Mouse (Mus musculus) right cerebral cortex, postnatal 36 days (tissue): ENCODE results near the gene Ddb1.

Experiments
- DNase-seq, 2 experiments: peaks; one replicate each; pipeline ENCODE4 v3.0.0; 2022; ENCODE audit warnings: low spot score in 2 of 2, mixed read lengths in 1 of 2

Ddb1 gene

DNA sequence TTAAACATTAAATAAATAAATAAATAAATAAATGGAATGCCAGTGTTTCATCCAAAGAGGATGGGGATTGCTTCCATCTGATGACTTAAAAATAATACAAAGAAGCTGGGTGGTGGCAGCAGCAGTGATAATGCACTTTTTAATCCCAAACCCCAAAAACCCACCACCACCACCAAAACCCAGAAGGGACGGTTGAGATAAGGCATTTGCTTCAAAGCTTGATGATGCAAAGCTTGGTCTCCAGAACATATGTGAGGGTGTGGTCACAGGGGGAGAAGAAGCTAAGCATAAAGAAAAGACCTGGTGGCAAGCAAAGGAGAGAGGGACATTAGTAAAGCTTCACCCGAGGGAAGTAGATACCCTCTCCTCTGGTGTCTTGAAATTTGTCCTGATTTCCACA, 56.8 kb downstream of the Ddb1 start:
- DNase-seq: no peak

DNA sequence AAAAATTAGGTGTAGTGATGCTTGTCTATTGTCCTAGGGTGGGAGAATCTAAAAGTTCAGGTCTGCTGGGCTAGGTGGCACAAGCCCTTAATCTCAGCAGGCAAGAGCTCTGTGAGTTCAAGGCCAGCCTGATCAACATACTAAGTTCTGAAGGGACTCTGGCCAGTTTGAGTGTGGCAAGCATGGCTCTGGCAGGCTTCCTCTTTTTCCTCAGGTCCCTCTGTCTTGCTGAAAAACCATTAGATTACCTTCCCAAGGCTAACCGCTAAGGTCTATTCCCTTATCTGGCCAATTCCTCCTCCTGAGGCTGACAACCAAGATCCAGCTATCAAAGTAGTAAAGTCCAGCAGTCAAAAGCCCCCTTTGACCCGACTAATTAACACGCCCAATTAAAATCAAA, 57.5 kb downstream of the Ddb1 start:
- DNase-seq: no peak

DNA sequence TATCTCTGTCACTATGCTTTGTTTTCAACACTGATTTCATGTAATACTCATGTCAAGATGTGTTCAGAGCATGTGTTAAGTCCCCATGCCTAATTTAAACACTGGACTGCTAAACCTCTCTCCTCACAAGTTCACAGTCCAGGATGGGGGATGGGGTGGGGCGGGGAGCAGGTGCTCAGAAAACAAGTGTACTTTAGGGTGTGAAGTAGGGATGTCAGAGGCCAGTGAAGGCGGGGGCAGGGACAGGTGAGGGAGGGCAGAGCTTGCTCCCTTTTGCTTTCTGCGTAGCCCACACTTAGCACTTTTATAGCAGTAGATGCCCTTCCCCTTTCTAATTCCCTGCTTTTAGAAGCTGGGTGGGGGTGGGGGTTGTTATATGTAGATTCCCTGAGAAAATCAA, 60.0 kb downstream of the Ddb1 start:
- DNase-seq: no peak

DNA sequence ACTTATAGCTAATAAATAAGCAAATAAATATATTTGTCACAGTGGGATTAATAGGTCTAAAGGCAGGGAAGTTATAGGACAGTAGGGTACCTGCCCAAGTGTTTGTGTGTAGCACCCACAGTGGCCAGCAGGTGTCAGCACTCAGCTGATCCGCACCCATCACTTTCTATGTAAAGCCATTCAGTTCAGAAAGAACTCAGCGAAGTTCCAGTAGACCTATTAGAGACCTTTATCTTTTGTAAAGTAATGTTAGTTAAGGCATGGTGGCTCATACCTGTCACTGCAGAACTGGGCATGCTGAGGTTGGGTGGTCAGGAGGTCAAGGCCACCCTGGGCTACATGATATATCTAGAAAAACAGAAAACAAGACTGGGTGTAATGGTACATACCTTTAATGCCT, 60.4 kb downstream of the Ddb1 start:
- DNase-seq: peak in 1 of 2 experiments; percentile 37

DNA sequence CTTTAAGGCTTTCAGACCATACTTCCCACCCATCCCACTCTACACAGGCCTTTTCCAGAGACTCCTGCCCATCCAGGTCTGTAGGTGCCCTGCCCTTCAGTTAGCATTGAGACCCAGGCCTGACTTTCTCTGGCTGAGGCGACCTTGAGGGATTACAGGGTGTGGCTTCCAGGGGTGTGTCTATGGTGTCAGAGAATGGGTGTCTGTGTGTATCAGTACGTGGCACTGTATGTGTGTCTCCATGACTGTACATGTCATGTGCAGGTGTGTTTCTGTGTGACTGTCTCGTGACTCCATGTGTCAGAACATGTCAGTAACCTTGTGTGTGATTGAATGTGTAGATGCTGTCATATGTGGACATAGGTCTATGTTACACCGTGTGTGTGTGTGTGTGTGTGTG, 66.2 kb downstream of the Ddb1 start:
- DNase-seq: no peak

DNA sequence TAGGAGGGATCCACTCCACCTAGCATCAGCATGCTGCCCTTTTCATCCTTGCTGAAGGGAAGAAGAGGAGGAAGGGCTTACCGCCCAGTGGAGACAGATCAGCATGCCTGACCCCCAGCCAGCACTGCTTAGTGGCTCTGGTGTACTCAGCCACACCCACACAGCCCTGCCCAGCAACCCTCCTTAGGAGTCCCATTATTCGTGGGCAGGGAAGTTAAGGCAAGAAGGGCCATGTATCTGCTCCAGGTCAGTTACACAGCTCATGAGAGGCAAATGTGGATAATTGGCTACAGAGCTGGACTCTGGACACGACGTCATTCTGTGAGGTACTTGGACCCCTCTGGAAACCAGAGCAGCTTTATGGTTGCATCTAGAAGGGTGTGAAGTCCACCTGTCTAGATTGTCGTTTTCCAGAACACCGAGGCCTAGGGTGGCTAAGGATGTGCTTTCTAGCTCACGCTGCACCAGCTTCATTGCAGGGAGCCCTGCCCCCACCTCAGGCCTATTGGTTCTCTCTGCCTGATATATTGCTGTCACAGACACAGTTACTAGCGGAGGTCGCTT, 66.8 kb downstream of the Ddb1 start:
- no peak for DNase-seq

DNA sequence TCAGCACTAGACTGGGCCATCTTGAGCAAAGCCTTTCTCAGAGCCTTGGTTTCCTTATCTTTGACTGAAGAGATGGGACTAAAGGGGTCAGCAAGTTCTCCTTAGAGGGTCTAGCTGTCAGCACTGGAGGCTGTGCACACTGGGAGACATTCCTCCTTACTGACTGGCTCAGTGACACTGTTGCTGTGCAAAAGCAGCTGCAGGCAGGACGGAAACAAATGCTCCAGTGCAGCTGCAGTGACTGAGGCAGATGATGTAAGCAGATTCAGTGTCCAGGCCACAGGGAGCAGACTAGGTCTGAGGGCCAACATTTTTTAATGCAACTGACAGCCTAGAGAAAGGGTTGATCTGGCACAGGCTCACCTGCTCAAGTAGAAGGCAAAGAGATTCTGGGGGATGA, 68.1 kb downstream of the Ddb1 start:
- no peak for DNase-seq

DNA sequence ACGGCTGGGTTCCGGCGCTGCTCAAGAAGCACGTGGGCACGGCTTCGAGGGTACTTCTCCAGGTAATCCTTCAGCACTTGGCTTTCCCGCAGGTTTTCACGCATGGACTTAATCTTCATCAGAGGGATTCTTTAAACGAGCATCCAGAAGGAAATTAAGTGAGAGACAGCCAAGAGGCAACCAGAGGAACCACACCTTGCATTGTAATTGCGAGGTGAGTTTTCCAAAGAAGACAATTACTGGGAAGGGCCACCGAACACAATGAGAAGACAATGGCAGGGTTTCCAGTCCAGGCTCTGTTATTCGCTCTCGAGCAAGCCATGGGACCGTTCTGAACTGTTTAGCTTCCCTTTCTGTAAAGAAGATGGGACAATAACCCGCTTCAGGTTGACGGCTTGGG, 71.5 kb downstream of the Ddb1 start:
- no peak for DNase-seq

DNA sequence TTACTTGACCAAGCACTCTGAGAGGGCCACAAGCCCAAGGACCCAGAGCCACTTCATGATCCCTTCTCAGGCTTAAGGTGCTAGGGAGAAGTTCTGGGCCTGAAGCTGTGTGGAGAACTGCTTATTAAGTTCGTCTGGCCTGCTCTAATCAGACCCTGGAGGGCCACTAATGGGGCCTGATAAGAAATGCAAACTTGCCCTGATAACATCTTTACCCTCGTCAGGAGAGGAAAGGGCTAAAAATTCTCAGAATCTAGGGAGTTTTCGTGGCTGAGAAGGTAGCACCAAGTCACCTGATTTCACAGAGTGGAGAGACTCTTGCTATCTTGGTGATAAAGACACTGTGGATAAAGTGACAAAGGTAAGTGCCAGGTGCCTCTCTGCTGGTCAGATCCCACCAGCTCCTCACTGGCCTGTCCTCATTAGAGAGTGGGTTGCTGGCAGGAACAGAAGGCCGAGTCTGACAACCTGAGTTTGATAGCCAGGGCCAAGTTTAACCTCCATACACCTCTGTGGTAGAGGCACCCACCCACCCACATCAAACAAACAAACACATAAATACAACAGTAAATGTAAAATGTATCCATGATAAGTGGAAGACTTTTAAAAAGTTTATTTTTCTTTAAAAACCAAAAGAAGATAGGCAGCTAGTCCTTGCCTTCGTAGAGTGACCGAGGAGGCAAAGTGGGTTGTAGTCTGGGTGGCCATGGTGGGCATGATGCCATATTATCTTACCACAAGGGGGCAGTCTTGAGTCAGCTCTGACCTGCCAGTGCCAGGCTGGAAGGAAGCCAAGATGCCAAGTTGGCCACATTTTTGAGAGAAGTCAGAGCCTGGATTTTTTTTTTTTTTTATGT, 73.0 kb downstream of the Ddb1 start, which contains the start of gene Pga5:
TSS of gene Pga5 (minus strand) at position 157 of the 857 bp plus-strand sequence.
- peak; percentile 47 to 53 for DNase-seq

DNA sequence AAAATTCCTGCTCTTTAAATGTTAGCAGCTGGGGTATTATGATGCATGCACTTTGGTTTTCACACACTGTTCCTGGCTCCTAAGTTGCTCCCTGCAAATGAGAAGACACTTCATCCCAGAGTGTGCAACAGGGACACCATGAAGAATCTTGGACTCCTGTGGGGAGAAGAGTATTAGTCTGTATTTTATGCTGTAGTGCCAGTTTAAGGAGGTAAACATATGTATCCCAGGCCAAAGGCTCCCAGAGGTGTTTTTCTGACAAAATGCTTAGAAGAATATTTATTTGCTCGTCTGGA, 73.6 kb downstream of the Ddb1 start:
- DNase-seq: no peak
